Mouse (Mus musculus): ENCODE results near the gene Tmem8b. TPM values are rescaled to one million over a fixed set of nuclear protein-coding genes. Genes with fewer than 3 reads are reported as not detected.

Tmem8b gene
- polyA plus RNA-seq, 1 experiment from 2014 or later = 17.7 TPM

GRCm38 (mm10) chr4:43727718-43728575 is 59.2 kb downstream of the Tmem8b start:
- no peak overlapping the region for H3K4me3 ChIP-seq

GRCm38 (mm10) chr4:43728576-43728954 is 59.8 kb downstream of the Tmem8b start:
- ATAC-seq (replicated peaks) = no peak
- Histone ChIP-seq H3K4me1 (no peaks in the 10 kb centered on the region), H3K4me3 (no peak overlapping the region), H3K4me2 (no peak overlapping the region), H3K36me3 (replicated peaks) (no peaks in the 10 kb centered on the region), H3K9ac (no peak overlapping the region), H3K9me3 (no peaks in the 10 kb centered on the region), H3K27me3 (replicated peaks) (no peaks in the 10 kb centered on the region), H3K27ac (no peak overlapping the region)
- 50% methylated on average over 5 of the region's 5 CpGs for WGBS

More at GRCm38 (mm10) chr4:43727718-43728575, 59.2 kb downstream of the Tmem8b start:
- no peak overlapping the region for H3K9ac ChIP-seq
- no peaks in the 10 kb centered on the region for H3K9me3 ChIP-seq
- no peaks in the 10 kb centered on the region for H3K4me1 ChIP-seq
- no peak for ATAC-seq (replicated peaks)
- H3K4me2 ChIP-seq = no peak overlapping the region
- H3K36me3 ChIP-seq (replicated peaks) = no peaks in the 10 kb centered on the region
- no peaks in the 10 kb centered on the region for H3K27me3 ChIP-seq (replicated peaks)
- no peak overlapping the region for H3K27ac ChIP-seq
- 71% methylated on average over 7 of the region's 7 CpGs for WGBS

- Histone ChIP-seq H3K36me3 (replicated peaks) (no peaks in the 10 kb centered on the region), H3K27me3 (replicated peaks) (no peaks in the 10 kb centered on the region)
- WGBS = 83% methylated on average over 3 of the region's 3 CpGs
These were observed 60.4 kb downstream of the Tmem8b start for GRCm38 (mm10) chr4:43729126-43729525.

GRCm38 (mm10) chr4:43729794-43730550 is 61.2 kb downstream of the Tmem8b start, which contains the start of gene Spaar:
TSS of gene Spaar (plus strand) at chr4:43730034.
- WGBS = 71% methylated on average over 14 of the region's 14 CpGs
- Histone ChIP-seq H3K9ac (no peak within 1 kb of the TSS), H3K9me3 (no peaks in the 10 kb centered on the region), H3K4me3 (no peak within 1 kb of the TSS), H3K4me2 (no peak within 1 kb of the TSS), H3K27ac (no peak within 1 kb of the TSS), H3K36me3 (replicated peaks) (no peaks in the 10 kb centered on the region), H3K27me3 (replicated peaks) (no peaks in the 10 kb centered on the region), H3K4me1 (no peaks in the 10 kb centered on the region)
- ATAC-seq (replicated peaks) = no peak

More at GRCm38 (mm10) chr4:43729126-43729525, 60.4 kb downstream of the Tmem8b start:
- H3K9ac ChIP-seq = no peak overlapping the region
- no peak overlapping the region for H3K4me3 ChIP-seq
- no peaks in the 10 kb centered on the region for H3K4me1 ChIP-seq
- no peak for ATAC-seq (replicated peaks)
- no peak overlapping the region for H3K27ac ChIP-seq
- H3K9me3 ChIP-seq = no peaks in the 10 kb centered on the region
- H3K4me2 ChIP-seq = no peak overlapping the region

GRCm38 (mm10) chr4:43730750-43731297 is 62.1 kb downstream of the Tmem8b start:
- no peak overlapping the region for H3K9ac ChIP-seq
- ATAC-seq (replicated peaks) = no peak
- H3K9me3 ChIP-seq = no peaks in the 10 kb centered on the region
- 68% methylated on average over 21 of the region's 21 CpGs for WGBS
- H3K27me3 ChIP-seq (replicated peaks) = no peaks in the 10 kb centered on the region
- H3K36me3 ChIP-seq (replicated peaks) = no peaks in the 10 kb centered on the region
- H3K4me1 ChIP-seq = no peaks in the 10 kb centered on the region
- no peak overlapping the region for H3K4me2 ChIP-seq
- no peak overlapping the region for H3K4me3 ChIP-seq
- no peak overlapping the region for H3K27ac ChIP-seq

GRCm38 (mm10) chr4:43732171-43732570 is 63.4 kb downstream of the Tmem8b start:
- Histone ChIP-seq H3K27me3 (replicated peaks) (no peaks in the 10 kb centered on the region), H3K9ac (no peak overlapping the region), H3K9me3 (no peaks in the 10 kb centered on the region), H3K4me1 (no peaks in the 10 kb centered on the region), H3K36me3 (replicated peaks) (no peaks in the 10 kb centered on the region), H3K4me3 (no peak overlapping the region), H3K27ac (no peak overlapping the region), H3K4me2 (no peak overlapping the region)
- WGBS = 21% methylated on average over 1 of the region's 1 CpGs
- no peak for ATAC-seq (replicated peaks)

- no peak overlapping the region for H3K9ac ChIP-seq
- no peaks in the 10 kb centered on the region for H3K4me1 ChIP-seq
- WGBS = 84% methylated on average over 5 of the region's 5 CpGs
These were observed 64.4 kb downstream of the Tmem8b start for GRCm38 (mm10) chr4:43733186-43733585.

GRCm38 (mm10) chr4:43737144-43737543 is 68.4 kb downstream of the Tmem8b start:
- no peaks in the 10 kb centered on the region for H3K27me3 ChIP-seq (replicated peaks)

More at GRCm38 (mm10) chr4:43733186-43733585, 64.4 kb downstream of the Tmem8b start:
- no peak for ATAC-seq (replicated peaks)
- no peaks in the 10 kb centered on the region for H3K36me3 ChIP-seq (replicated peaks)
- H3K4me3 ChIP-seq = no peak overlapping the region
- no peaks in the 10 kb centered on the region for H3K9me3 ChIP-seq
- H3K27ac ChIP-seq = no peak overlapping the region
- no peaks in the 10 kb centered on the region for H3K27me3 ChIP-seq (replicated peaks)
- H3K4me2 ChIP-seq = no peak overlapping the region

GRCm38 (mm10) chr4:43738989-43739674 is 70.4 kb downstream of the Tmem8b start:
- no peak overlapping the region for H3K4me3 ChIP-seq
- H3K9me3 ChIP-seq = no peaks in the 10 kb centered on the region
- no peak overlapping the region for H3K4me2 ChIP-seq
- WGBS = 75% methylated on average over 8 of the region's 8 CpGs
- no peaks in the 10 kb centered on the region for H3K4me1 ChIP-seq
- H3K27ac ChIP-seq = no peak overlapping the region
- no peak for ATAC-seq (replicated peaks)
- no peaks in the 10 kb centered on the region for H3K36me3 ChIP-seq (replicated peaks)
- H3K9ac ChIP-seq = no peak overlapping the region
- H3K27me3 ChIP-seq (replicated peaks) = no peaks in the 10 kb centered on the region

More at GRCm38 (mm10) chr4:43737144-43737543, 68.4 kb downstream of the Tmem8b start:
- no peaks in the 10 kb centered on the region for H3K4me1 ChIP-seq
- no peaks in the 10 kb centered on the region for H3K36me3 ChIP-seq (replicated peaks)
- no peak overlapping the region for H3K9ac ChIP-seq
- H3K27ac ChIP-seq = no peak overlapping the region
- 74% methylated on average over 6 of the region's 6 CpGs for WGBS
- no peak overlapping the region for H3K4me2 ChIP-seq
- no peaks in the 10 kb centered on the region for H3K9me3 ChIP-seq
- H3K4me3 ChIP-seq = no peak overlapping the region
- no peak for ATAC-seq (replicated peaks)

GRCm38 (mm10) chr4:43741526-43741925 is 72.8 kb downstream of the Tmem8b start:
- no peak overlapping the region for H3K4me3 ChIP-seq
- no peaks in the 10 kb centered on the region for H3K36me3 ChIP-seq (replicated peaks)
- H3K27me3 ChIP-seq (replicated peaks) = no peaks in the 10 kb centered on the region
- H3K4me1 ChIP-seq = no peaks in the 10 kb centered on the region
- ATAC-seq (replicated peaks) = no peak
- no peak overlapping the region for H3K9ac ChIP-seq
- no peak overlapping the region for H3K4me2 ChIP-seq
- no peaks in the 10 kb centered on the region for H3K9me3 ChIP-seq
- H3K27ac ChIP-seq = no peak overlapping the region
- WGBS = 76% methylated on average over 5 of the region's 5 CpGs
